Mouse (Mus musculus) embryonic fibroblast, embryonic 13.5 days (primary cell): ENCODE measurements around the gene Gm4559. TPM values are rescaled to one million over a fixed set of nuclear protein-coding genes. Genes with fewer than 3 reads are reported as not detected.
A peak's percentile ranks its signal among the peaks of the same experiment; 100 is the strongest.
"Not testable (repeated sequence)": the region's sequence is repeated elsewhere in the genome, so short reads cannot be mapped to it uniquely, and the experiment has no call there.

ENCODE experiments used
- H3K27ac ChIP-seq: 2 replicates; pipeline ENCODE4 v1.5.1; 2012; ENCODE audit warnings: low read length, control low read depth, inconsistent platforms; ENCODE audit not compliant: insufficient read depth
- H3K4me1 ChIP-seq: 2 replicates; pipeline ENCODE4 v1.6.1; 2011; ENCODE audit warnings: low read length; ENCODE audit not compliant: control insufficient read depth, insufficient read depth
- H3K4me3 ChIP-seq: 2 replicates; pipeline ENCODE4 v1.5.1; 2011; ENCODE audit warnings: mild to moderate bottlenecking, control low read depth, low read length; ENCODE audit not compliant: insufficient read depth
- CTCF ChIP-seq: IDR thresholded peaks from 2 replicates; pipeline ENCODE4 v1.5.1; 2011; ENCODE audit warnings: mild to moderate bottlenecking, control low read depth, low read length, moderate library complexity, borderline replicate concordance; ENCODE audit not compliant: insufficient read depth
- POLR2A ChIP-seq: IDR thresholded peaks from 2 replicates; pipeline ENCODE4 v1.6.1; 2011; ENCODE audit warnings: low read depth, mild to moderate bottlenecking, control low read depth, low read length, moderate library complexity
- polyA plus RNA-seq: library from polyadenylated mRNA; stranded (reverse); fragments of >200 nt; gene quantifications from 2 replicates; pipeline ENCODE4 v1.2.4, GENCODE M21; 2011; ENCODE audit warnings: low read depth; ENCODE audit not compliant: missing spikeins, insufficient read length

Gene Gm4559
- polyA plus RNA-seq, 1 experiment, result not detected

- no peak overlapping the region for H3K27ac ChIP-seq
- no peak overlapping the region for H3K4me3 ChIP-seq
- H3K4me1 ChIP-seq, result no peaks in the 10 kb centered on the region
- TF ChIP-seq CTCF (no peak), POLR2A (no peak)
Measured at GRCm38 (mm10) chr7:142295418-142295817, 21.3 kb upstream of the Gm4559 start.

DNA sequence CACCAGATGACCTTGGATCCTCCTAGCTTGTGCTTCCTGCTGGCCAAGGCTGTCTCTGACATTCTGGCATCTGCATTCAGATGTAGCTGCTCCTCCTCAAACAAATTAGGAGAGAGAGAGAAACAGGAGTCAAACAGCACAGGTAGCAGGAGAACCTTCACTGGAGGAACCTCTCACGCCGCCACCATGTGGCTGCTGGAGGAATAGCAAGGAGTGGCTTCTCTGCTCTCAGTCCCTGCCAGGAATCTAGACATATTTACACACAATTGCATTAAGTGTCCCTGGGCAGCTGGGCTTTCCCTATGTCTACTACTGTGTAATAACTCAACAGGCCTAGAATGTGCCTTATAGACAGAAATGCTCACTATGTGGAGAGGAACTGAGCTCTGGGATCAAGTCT, 19.7 kb upstream of the Gm4559 start:
- not testable (repeated sequence) for H3K27ac ChIP-seq, H3K4me1 ChIP-seq, H3K4me3 ChIP-seq
- 0 out of 2 replicates have a peak, but pooled peaks have one; percentile 19 for TF ChIP-seq CTCF

DNA sequence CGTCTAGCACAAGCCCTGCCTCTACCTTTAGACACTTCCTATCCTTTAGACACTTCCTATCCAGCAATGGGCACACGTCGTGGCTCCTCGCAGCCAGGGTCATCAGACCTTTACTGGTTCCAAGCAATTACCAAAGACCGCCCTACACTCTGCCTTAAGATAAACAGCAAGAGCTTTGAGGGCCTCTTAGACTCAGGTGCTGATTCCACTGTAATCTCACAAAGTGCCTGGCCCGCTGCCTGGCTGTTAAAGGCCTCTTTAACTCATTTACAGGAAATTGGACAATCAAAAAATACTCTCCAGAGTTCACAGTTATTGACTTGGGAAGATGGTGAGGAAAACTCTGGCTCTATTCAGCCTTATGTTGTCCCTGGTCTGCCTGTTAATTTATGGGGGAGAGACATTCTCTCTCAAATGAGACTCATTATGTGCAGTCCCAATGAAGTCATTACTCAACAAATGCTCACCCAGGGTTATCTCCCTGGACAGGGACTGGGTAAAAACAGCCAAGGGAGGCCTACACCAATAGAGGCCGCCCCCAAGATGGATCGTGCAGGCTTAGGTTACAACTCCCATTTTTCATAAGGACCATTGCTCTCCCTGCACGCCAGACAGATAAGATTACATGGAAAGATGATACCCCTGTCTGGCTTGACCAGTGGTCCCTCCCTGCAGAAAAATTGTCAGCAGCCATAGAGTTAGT, 11.9 kb upstream of the Gm4559 start:
- H3K4me1 ChIP-seq, H3K27ac ChIP-seq, H3K4me3 ChIP-seq: not testable (repeated sequence)

DNA sequence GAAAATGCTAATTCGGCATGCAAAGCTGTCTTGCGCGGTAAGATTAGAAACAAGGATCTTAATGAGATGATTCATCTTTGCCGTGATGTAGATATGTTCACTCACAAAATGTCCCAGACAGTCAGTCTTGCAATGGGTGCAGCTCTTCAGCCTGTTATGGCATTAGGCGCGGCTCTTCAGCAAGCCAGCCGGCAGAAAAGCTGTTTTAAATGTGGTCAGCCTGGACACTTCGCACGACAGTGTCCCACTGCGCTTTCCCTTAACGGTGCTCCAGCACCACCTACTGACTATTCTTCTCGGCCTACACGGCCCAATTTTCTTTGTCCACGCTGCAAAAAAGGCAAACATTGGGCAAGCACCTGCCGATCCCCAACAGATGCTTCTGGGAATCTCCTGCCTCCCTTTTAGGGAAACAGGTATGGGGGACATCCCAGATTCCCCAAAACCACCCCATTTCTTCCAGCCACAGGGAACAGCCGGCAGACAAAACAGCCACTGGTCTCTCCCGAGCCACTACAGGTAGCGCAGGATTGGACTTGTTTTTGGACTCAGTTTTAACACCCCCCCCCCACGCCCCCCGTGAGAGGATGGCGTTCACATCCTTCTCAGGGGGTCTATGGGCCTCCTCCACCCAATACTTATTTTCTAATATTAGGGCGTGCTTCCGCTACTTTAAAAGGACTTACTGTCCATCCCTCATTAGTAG, 11.1 kb upstream of the Gm4559 start:
- no peaks in the 10 kb centered on the region for H3K4me1 ChIP-seq
- no peak overlapping the region for H3K27ac ChIP-seq
- TF ChIP-seq CTCF, result peak; percentile 30; the same call in 1 of the 2 replicates
- TF ChIP-seq POLR2A, result no peak
- no peak overlapping the region for H3K4me3 ChIP-seq

GRCm38 (mm10) chr7:142284615-142285080, 10.5 kb upstream of the Gm4559 start:
- TF ChIP-seq POLR2A, result peak; percentile 40; the same call in 1 of the 2 replicates
- TF ChIP-seq CTCF, result no peak
- H3K4me3 ChIP-seq, result peak overlapping the region; percentile 52
- no peaks in the 10 kb centered on the region for H3K4me1 ChIP-seq
- peak overlapping the region; percentile 53 for H3K27ac ChIP-seq

DNA sequence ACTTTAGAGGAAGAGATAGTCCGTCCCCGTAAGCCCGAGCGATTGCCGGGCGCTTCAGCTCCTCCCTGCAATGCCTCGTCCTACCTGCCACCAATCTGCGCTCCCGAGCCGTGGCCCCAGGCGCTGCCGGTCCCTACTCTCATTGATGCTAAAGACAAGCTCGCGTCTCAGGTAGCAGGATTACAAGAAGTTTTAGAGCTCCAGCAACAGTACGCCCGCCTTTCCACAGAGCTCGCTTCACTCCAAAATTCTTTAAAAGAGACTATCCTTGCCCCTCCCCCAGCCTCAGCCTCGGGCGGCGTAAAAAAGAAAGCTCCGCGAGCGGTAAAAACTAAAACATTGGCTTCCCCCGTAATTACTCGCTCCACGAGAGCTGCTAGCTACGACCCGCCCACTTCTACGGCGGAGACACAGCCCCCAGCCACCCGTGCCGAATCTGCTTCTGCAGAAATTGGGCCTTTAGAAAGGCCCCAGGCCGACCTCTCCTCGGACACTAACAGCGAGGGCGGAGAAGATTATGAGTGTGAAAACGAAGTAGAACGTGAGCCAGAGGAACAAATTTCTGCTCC, 9.9 kb upstream of the Gm4559 start:
- Histone ChIP-seq H3K27ac (peak overlapping the region; percentile 53), H3K4me3 (peak overlapping the region; percentile 52), H3K4me1 (no peaks in the 10 kb centered on the region)
- TF ChIP-seq POLR2A, result no peak; the same call in 1 of the 2 replicates
- TF ChIP-seq CTCF, result no peak

- not testable (repeated sequence) for H3K4me1 ChIP-seq, H3K4me3 ChIP-seq, H3K27ac ChIP-seq
Measured at GRCm38 (mm10) chr7:142282847-142283246, 8.7 kb upstream of the Gm4559 start.

- not testable (repeated sequence) for H3K4me1 ChIP-seq, H3K27ac ChIP-seq
Measured at GRCm38 (mm10) chr7:142279291-142279690, 5.1 kb upstream of the Gm4559 start.

DNA sequence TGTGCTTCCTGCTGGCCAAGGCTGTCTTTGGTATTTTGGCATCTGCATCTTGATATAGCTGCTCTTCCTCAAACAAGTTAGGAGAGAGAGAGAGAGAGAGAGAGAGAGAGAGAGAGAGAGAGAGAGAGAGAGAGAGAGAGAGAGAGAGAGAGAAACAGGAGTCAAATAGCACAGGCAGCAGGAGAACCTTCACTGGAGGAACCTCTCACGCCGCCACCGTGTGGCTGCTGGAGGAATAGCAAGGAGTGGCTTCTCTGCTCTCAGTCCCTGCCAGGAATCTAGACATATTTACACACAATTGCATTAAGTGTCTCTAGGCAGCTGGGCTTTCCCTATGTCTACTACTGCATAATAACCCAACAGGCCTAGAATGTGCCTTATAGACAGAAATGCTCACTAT, 4.0 kb upstream of the Gm4559 start:
- TF ChIP-seq CTCF, result peak; percentile 53; the same call in 1 of the 2 replicates
- not testable (repeated sequence) for H3K4me1 ChIP-seq, H3K27ac ChIP-seq, H3K4me3 ChIP-seq

More at GRCm38 (mm10) chr7:142279291-142279690, 5.1 kb upstream of the Gm4559 start:
- not testable (repeated sequence) for H3K4me3 ChIP-seq

DNA sequence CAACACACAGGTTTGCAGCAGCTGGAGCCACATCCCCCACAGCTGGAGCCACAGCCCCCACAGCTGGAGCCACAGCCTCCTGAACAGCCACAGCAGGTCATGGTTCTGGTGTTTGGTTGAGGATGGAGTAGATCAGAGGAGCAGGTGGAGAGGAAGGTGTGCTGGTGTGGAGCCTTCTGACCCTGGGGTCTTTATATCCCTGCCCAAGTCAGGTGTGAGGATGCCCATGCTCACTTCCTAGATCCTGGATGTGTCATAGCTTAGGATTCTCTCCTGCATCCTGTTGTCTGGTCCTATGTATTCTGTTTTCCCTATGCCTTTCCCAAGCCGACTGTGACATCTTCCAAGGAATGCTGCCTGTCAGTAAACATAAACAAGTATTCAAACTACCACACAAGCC, 15.9 kb downstream of the Gm4559 start, which contains the start of gene Gm2431:
Gene Gm2431, minus strand, starts transcription at position 101 of the 400 bp plus-strand sequence.
- not testable (repeated sequence) for H3K4me1 ChIP-seq, H3K27ac ChIP-seq, H3K4me3 ChIP-seq
